Mouse (Mus musculus) kidney, postnatal 10 days (tissue): Measurements from ENCODE around the gene Itpkb.

ENCODE experiments used
- DNase-seq: peaks from one replicate; pipeline ENCODE4 v3.0.0; 2021; ENCODE audit warnings: mixed read lengths

Gene Itpkb

GRCm38 (mm10) chr1:180330145-180330706 is at the start of gene Itpkb:
Gene Itpkb (plus strand): TSS chr1:180330485.
- DNase-seq = peak; percentile 85

GRCm38 (mm10) chr1:180282581-180282980 is 47.7 kb upstream of the Itpkb start:
- no peak for DNase-seq

DNA sequence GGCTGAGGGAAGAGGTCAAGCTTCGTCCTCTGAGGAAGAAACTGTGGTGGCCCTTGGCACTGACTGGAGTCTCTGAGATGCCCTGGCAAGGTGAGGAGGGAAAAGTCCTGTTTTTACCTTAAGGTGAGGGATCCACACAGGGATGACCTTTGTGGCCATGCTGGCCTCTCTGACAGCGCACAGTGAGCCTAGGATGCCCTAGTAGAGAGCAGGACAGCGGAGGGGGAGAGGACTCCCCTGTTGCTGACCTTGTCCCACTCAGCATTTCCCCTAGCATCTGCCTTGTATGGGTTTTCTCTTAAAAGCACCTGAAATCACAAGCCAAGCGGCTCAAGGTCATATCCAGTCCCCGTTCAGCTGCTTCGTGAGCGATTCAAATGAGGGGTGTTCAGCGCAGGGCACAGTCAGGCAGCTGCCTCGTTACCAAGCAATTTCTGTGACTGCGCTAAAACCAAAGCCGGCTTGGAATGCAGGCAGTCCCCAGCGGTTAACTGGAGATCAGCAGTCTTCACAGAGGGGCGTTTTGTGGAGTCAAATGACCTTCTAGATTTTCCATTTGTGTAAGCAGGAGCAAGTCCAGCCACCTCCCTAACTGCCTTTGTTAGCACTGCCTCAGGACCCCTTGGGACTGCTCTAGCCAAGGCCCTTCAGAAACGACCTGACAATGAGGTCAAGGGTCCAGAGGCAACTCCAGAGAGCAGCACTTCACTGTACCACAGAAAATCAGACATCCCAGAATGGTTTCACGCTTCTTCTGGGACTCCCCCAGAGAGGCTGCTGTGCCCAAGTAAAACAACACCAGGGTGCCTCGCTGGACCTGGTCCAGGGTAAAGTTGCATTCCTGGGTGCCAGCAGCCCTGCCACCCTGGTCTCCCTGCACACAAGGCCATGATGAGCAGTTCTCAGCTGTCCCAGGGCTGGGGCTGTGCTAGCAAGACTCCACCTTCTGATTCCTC is 46.2 kb upstream of the Itpkb start:
- peak; percentile 66 for DNase-seq

GRCm38 (mm10) chr1:180286081-180286831 is 44.0 kb upstream of the Itpkb start:
- DNase-seq = peak; percentile 70

DNA sequence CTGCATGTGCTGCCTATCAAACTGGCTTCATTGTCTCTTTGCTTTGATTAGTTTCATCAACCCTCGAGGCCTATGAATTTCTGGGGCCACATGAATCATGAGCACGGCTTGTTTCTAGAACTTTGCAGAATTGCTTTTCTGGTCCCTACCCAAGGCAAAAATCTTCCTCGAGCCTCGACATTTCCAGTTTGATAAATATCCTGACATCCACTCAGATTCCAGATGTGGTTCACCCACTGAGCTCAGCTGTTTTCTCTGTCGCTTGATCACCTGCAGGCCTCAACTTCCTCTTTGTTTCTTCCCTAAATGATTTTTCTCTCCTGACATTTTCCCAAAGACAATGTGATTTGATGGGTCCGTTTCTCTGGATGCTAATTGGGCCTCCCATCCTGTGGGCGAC is 42.1 kb upstream of the Itpkb start:
- no peak for DNase-seq

GRCm38 (mm10) chr1:180288872-180289468 is 41.3 kb upstream of the Itpkb start:
- peak; percentile 65 for DNase-seq

DNA sequence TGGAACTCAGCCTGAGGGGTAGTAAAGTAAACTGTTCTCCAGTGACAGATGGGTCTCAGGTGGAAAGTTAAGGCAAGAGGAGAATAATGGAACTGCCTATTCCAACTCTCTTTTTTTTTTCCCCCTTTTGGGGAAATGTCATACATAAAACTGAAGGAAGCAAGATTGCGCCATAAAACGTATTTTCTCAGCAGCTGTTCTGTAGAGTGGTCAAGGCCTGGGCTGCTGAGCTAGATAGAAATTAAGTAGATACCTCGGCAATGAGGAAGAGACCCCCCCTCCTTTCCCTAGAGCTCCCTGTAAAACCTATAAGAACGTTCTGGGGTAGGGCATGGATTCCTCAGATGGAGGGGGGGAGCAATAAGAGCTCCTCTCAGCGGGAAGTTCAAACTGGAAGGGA is 40.5 kb upstream of the Itpkb start:
- DNase-seq = no peak

DNA sequence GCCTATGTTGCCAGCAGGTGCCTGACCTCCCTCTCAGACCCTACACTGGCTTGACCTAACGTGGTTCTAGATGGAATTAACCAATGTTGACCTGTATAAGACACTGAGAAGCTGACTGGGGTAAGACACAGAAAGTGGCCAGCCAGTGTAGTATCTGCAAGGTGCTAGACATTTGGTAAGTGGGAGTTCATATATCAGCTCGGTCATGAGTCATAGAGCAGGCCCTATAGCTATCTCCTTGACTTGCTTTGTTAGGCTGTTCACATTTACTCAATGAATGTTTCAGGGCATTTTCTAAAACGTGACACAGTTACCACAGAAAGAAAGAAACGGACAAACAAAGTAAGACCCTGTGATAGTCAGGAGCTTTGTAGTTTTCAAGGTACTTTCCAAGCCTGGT is 39.9 kb upstream of the Itpkb start:
- no peak for DNase-seq

DNA sequence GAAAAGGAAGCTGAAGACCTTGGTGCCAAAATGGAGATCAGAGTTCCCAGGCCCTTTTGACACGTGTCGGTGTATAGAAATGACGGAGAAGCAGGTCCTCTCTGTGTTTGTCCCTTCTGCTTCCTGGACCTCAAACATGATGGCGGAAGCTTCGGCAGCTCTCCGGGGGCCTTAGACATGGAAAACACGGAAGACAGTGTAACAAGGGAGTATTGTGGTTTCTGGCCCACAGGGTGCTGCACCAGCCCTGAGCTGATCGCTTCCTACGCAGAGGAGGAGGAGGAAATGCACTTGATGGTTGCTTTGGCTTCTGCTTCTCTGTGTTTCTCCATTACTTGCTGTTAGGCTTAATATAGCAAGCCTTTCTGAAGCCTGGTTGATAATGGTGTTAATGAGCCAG is 34.2 kb upstream of the Itpkb start:
- no peak for DNase-seq

DNA sequence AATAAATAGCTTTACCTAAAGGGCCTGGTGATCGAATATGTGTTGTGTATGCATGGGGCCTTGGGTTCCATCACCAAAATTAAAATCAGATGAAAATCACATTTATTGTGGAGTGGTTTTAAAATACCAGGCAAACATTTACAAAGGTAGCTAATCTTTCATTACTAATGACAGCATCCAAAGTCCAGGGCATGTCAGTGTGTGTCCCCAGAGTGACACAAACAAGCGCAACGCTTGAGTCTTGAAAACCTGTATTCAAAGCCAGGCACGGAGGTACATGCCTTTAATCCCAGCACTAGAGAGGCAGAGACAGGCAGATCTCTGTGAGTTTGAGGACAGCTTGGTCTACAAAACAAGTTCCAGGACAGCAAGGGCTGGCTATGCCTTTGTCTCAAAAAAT is 30.6 kb upstream of the Itpkb start:
- no peak for DNase-seq

- DNase-seq = no peak
Measured at GRCm38 (mm10) chr1:180300292-180300691, 30.0 kb upstream of the Itpkb start.

DNA sequence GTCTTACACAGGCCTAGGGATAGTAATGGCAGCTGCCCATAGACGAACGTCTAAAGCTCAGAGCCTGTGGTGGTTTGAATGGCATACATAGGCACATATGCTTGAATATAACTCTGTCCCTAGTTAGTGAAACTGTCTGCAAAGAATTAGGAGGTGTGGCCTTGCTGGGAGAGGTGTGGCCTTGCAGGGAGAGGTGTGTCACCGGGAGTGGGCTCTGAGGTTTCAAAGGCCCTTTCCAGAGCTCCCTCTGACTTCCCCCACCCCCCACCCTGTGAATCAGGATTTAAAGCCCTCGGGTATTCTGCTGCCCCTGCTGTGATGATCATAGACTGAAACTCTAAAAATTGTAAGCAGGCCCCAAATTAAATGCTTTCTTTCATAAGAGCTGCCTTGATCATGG is 29.3 kb upstream of the Itpkb start:
- DNase-seq = no peak

- peak; percentile 43 for DNase-seq
Measured at GRCm38 (mm10) chr1:180302253-180303120, 27.8 kb upstream of the Itpkb start.

GRCm38 (mm10) chr1:180303600-180303999 is 26.7 kb upstream of the Itpkb start:
- DNase-seq = no peak

- no peak for DNase-seq
Measured at GRCm38 (mm10) chr1:180306889-180307288, 23.4 kb upstream of the Itpkb start.

DNA sequence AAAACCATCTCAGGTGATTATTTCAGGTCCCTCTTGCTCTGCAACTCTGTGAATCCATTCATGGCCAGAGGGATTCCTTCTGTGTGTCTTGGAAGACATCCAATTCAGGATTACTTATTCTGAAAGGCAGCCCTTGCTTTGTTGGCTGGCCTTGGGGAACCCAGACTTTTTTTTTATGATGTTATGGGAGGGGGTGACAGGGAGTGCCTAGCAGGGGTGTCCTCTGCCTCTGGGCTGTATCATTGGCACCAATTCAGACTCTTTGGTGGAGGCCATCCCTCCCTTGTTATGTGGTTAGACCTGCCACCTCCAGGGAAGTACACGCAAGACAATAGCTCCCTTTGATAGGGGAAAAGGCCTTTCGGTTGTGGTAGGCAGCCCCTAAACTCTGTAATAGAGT is 22.6 kb upstream of the Itpkb start:
- no peak for DNase-seq

DNA sequence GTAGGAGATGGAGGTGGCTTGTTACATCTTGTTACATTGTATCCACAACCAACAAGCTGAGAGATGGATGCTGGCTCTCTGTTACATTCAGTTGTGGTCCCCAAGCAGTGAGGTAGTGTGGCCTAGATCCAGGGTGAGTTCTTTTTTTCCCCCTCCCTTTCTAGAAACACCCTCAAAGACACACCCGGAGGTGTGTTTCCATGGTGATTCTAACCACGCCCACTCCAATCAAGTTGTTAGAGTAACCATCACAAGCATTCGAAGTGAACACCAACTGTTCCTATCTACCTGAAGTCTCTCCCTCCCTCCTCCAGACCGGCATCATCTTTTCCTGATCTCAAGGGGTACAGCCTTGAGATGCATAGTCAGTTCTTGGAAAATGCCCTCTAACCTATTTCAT is 21.4 kb upstream of the Itpkb start:
- no peak for DNase-seq

DNA sequence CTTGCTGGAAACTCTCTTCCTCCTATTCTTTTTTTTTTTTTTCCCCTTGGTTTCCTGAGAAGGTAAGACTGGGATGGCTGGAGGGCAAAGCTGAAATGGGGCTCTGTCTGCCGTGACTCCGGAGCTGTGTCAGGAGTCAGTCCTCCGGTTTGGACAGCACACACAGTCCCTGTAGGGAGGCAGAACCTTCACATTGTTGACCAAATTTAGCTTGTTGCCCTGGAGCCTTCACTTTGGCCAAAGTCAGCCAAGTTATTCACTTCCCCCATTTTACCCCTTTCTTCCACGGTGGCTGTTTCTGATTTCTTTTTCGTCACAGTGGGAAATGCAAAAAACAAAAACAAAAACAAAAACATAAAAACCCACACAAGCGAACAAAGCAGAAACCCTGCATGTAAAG is 18.0 kb upstream of the Itpkb start:
- DNase-seq = no peak

GRCm38 (mm10) chr1:180312792-180313311 is 17.4 kb upstream of the Itpkb start:
- DNase-seq = peak; percentile 80

DNA sequence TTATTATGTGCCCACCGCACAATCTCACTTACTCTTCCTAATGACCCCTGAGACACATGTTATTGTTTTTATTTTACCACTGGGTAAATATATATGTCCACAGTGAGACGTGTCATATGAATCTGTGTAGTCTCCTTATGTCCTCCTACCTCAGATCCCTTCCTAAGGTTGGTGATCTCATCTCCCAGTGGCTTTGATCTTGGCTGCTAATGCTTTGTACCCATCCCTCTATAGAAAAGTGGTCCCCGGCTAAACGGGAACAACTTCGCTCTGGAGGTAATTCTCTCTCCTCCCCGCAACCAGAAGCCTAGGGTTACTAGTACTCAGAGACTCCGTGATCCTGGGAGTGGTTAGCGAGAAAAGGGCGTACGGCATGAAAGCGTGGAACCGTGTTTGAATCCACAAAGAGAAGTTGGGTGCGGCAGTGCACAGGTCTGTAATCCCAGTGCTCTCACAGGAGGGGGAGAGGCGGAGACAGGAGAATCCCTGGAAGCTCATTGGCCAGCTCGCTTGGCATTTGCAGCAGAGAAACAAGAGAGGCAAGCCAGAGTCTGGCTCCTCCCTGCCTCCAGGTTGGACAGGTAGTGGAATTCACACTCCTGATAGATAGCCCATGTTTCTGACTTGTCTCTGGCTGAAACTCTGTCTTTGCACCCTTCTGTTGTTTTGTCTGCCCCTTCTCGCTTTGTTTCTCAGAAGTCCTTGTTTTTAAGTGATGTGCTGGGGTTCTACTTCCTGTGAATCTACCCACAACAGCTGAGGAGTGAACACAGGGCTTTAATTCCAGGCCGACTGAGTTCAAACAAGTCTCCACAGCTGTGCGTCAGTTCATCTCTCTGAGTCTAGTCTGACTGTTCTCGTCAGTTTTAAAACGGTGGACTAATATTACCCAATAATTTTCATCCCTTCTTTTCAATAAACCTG is 16.5 kb upstream of the Itpkb start:
- DNase-seq = peak; percentile 75

GRCm38 (mm10) chr1:180314641-180315040 is 15.6 kb upstream of the Itpkb start:
- no peak for DNase-seq
